Mouse (Mus musculus) layer of hippocampus, adult 8-10 months (tissue): ENCODE results near the gene P2rx4. TPM values are rescaled to one million over a fixed set of nuclear protein-coding genes. Genes with fewer than 3 reads are reported as not detected.

Experiments
- DNase-seq, 2 experiments: peaks; one replicate each; pipeline ENCODE4 v3.0.0; 2022; ENCODE audit warnings: low spot score in 2 of 2
- microRNA-seq, 2 experiments: library from miRNA; unstranded; fragments of <30 nt; microRNA quantifications; one replicate each; pipeline ENCODE4 v1.2.0; 2022
- total RNA-seq, 4 experiments: library from RNA; stranded (reverse); gene quantifications; 2 replicates each; pipeline ENCODE4 v1.2.4; 2022

Gene P2rx4
- total RNA-seq, 4 experiments from 2014 or later, result 16.6 to 28.6 (median 20.2) TPM

DNA sequence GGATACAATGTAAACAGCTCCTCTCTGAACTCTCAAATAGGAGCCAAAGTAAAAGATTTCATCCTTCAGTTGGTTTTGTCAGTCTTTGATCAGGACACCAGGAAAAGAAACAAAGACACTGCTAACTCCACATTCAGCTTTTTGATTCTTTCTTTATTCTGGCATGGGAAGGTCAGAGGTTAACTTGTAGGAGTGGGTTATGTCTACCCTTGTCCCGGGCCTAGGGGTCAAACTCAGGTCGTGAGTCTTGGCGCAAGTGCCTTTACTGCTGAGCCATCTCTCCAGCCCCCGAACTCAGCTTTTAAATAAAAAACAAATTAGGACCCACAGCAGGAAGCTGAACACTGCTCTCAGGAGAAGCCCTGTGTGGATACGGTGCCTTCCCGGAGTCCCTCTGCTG, 48.8 kb downstream of the P2rx4 start:
- no peak for DNase-seq

DNA sequence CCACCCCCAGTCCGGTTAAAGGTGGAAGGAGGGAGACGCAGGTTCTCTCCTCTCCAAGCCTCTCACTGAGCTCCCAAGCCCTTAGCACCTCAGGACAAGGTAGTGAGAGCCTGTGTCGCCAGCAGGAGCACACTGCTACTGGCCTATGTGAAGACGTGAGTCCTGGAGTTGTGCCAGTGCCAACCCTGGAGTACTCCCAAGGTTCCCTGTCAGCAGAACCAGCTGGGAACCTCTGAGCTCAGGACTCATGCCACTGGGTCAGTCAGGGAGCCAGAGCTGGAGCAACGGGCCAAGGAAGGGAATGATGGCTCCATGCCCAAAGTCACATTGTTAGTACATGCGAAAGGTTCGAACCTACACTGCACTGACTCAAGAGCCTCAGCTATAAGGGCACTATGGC, 49.3 kb downstream of the P2rx4 start:
- no peak for DNase-seq

DNA sequence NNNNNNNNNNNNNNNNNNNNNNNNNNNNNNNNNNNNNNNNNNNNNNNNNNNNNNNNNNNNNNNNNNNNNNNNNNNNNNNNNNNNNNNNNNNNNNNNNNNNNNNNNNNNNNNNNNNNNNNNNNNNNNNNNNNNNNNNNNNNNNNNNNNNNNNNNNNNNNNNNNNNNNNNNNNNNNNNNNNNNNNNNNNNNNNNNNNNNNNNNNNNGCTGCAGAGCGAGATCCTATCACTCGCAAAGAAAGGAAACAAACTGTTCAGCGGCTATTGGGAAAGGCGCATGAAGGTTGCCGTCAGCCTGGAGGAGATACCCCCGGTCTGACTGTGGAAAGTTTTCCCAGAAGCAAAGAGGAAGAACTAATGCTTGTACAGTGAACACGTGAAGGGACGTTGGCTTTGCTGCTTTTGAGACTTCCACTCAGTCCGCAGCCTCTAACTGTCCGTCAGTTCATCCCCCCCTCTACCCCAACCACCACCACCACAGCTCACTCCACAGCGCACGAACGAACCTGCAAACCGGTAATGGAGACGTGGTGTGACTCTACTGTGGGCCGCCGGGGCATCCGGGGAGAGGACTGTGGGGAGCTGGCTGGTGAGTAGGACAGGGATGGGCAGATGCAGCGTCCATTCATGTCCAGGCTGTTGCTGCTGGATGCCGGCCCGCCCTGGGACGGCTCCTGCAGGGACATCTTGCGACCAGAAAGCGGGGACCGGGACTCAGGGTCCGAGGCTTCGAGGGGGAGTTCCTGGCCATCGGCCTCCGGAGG, 56.1 kb downstream of the P2rx4 start:
- no peak for DNase-seq

DNA sequence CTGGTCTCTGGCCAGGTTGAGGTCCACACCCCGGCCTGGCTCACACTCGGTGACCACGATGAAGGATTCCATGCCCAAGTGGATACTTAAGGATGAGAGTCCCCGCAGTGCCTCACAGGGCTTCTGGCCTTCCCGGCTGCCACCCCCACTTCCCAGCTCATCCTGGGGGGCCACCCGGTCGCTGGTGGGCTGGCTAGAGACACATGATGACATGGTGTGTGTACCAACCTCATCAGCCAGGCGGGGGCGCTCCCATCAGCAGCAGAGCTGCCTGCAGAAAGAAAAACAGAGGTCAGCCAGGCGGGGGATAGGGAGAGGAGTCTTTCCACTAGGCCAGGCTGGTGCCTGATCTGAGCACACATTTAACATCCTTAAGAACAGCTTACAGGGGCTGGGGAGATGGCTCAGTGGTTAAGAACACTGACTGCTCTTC, 56.7 kb downstream of the P2rx4 start:
- DNase-seq, result no peak

DNA sequence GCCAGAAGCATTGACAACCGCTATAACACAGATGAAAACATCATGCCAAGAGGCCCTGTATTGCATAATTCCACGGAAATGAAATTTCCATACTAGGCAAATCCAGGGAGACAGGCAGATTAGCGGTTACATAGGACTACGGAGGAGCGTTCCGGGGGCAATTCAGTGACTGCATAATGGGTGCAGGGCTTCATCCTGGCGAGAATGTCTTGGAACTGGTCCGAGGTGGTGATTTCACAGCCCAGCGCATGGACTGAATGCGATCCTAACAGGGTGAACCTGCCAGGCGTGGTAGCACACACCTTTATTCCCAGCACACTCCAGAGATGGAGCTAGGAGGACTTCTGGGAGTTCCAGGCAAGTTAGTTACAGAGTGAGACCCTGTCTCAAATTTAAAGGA, 59.9 kb downstream of the P2rx4 start:
- no peak for DNase-seq

DNA sequence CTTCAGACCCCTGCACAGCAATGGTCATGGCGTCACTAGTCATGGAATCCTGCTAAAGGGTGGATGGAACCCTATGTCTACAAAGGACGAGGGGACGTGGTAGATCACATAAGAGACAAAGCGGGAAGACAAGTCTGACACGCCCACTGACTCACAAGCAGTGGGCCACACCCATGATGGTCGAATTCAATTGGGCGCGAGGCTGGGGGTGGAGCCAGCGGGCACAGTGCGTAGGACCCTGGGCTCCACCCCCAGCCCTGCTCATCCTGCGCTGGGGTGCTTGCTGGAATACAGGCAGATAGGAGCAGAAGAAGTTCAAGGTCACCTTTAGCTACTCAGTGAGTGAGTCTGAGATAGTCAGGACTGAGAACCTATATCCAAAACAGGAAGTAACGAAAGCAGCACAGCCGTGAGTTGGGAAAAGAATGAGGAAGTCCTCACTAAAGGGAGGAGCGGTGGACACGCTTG, 61.8 kb downstream of the P2rx4 start:
- DNase-seq, result no peak

DNA sequence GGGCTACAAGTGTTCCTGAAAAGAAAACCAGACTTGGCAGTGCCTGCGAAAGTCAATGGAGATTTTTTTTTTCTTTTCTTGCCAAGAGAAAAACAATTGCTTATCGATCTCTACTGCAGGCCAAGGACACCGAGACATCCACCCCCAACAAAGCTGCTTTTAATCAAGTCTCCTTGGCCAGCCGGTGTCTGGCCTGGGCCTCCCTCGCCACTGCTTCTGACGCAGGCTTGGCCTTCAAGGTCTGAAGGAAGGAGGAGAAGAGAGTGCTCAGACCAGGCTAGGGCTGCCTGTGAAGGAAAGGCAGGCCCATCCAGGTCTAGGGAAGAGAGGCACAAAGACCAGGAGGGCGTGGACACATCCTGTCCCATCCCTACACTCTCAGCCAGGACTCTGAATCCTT, 63.0 kb downstream of the P2rx4 start:
- DNase-seq, result no peak

DNA sequence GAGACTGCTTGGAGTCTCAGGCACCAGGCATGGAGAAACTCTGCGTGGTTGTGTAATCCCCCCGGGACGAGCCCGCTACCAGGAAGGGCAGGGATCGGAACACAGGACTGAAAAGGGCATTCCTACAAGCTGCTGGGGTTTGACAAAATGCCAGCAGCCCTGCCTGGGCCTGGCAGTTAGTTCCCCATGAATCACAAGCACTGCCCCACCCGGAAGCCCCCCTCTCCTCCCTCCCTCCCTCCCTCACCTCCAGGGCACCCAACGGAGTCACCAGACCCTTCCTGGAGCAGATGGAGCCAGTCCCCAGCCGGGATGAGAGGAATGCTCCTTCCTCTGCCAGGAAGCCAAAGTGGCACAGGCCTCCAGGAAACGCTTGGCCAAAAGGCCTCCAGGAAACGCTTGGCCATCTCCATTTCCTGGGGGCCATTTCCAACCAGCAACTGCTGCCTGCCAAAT, 63.5 kb downstream of the P2rx4 start:
- no peak for DNase-seq

DNA sequence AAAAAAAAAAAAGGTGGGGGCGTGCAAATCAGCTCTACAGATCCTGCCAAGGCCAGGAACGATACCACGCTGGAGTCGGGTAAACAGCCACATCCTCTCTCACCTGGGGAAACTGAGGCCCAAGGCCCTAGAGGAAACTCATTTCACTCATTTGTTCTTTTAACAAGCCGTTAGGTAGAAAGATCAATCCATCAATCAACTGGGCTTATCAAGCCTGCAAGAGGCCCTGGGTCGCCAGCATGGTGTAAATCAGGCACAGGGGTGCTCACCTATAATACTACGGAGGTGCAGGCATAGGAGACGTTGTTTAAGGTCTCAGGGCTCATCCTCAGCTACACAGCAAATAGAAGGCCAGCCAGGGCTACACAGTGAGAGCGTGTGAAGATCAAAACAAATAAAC, 64.1 kb downstream of the P2rx4 start:
- DNase-seq, result no peak

DNA sequence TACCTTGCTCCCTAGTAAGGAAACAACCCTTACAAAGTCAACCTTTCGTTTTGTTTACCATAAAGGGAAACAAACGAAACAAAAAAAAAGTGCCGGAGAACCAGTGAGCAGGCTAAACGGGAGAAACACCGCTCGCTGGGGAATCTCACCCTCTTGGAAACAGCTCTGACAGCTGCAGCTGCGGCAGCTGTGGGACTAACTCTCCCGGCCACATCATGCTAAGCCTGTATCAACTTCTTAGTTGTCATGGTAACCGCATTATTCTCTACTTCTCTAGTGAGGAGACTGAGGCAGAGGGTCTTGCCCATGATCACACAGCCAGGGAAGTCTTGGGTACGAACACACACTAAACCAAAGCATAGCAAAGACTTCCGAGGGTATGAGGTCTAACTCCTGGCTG, 66.4 kb downstream of the P2rx4 start:
- no peak for DNase-seq

DNA sequence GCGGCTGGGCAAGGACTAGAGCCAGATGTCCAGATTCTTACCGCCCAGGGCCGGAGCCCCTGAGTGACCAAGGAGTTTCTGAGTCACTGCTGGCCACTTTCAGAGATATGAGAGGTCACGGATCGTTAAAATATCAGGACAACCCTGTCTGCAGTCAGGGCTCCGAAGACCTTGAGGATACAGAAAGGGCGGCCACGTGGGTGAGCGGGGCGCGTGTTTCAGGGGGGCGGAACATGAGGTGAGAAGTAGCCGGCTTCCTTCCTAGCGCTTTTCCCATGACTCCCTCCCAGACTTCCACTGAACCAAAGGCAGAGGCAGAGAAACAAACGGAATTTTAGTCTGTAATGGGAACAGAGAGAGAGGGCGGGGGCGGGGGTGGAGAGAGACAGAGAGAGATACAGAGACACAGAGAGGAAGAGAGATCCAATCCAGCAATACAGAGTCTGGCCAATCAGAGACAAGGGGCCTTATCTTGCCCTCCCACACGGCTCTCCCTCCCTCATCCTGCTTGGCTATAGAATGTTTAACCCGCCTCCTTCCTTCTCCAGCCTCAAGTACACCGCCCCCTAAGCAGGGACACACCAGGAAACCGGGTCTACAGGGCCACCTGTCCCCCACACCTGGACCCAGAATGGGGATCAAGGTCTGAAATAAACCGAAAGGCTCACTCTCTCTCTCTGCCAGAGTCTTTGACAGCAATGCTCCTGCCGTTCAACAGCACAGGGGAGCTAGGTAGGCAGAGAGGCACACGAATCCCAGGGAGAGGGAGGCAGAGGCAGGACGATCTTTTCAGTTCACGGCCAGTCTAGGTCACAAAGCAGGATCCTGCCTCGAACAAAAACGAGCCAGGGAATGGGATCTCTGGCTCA, 67.6 kb downstream of the P2rx4 start:
- no peak for DNase-seq

DNA sequence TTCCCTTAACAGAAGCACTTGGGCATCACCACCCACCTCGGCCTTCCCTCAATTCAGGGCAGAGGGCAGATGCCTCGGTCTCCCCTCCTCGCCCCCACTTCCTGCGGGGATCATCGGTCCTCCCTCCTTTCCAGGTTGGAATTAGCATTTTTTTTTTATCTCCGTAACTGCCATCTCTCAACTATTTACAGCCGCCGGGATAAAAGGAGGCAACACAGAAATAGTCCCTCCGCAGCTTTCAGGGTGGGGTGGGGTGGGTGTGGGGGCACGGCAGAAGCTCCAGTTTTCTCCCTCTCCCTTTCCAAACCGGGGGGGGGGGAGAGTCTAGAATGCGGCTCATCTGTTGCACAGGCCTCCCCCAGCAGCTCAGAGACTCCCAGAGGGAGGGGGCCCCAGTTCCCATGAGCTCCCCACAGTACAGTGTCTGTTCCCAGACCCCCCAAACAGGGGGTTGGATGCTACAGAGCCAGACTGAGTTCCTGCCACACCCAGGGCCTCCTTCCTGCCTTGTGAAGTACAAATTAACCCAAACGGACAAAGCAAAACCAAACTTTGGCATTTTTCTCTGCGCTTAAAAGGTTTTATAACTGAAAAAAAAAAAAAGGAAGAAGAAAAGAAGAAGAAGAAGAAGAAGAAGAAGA, 68.4 kb downstream of the P2rx4 start:
- DNase-seq, result no peak

DNA sequence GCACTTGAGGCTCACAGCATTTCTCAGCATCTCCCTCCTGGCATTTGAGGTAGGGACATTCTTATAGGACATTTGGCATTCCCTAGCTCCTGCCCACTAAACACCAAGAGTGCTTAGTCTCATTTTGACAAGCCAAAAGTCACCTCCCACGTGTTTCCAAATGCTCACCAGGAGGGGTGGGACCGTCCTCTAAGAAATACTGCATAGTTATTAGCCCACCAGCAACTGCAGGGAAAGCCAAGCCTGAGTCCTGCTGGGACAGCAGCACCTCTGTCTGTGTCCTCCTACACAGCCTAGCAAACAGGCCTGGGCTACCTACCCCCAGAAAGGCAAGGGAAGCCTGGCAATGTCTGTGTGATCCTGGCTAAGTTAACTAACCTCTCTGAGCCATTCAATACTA, 70.0 kb downstream of the P2rx4 start:
- no peak for DNase-seq

DNA sequence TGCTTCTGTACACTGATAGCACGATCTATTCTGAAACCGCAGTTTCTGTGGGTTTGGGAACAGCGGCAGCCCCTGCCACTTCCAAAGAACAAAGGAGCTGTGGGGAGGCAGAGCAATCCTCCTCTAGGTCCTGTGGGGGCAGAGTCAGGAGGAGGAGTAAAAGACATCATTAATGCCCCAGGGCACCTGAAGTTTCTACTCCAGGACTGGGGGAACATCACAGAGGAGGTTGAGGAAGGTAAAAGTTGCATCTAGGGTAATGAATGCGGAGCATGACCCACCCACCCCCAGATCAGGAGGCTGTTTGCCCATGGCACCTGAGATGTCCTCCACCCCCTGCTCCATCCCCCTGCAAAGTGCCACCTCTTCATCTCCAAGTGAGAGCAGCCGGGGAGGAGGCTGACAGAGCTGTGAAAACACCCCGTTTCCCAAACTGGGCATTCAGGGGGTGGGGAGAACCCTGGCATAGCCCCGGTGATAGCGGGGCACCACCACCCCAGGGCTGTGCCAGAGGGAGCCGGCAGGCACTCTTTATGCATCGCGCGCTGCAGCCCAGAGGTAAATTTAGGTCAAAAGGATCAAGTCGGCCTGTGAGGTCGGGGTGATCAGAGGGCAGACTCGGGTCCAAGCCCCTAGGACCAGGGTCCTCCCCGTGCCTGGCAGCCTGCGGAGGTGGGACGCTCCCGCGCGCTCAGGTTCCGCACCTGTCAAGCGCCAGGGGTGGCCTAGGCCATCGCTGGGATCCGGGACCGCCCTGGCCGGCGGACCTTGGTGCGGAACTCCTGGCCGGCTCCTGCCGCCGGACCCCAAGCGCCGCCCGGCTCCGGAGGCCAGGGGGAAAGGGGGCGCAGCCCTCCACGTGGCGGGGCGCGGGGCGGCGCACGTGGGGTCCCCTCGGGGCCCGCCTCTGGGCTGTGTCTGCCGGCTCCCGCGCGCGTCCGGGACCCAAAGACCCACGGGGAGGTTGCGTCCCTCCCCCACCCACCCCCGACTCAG, 71.2 kb downstream of the P2rx4 start:
- DNase-seq, result no peak

Small RNA genes lying within 50 kb of the gene (microRNA-seq; reads per million reads assigned to microRNA genes)
- 0.96 to 4.8 reads per million in 2 experiments for gene Mir8115

Other genes starting within 250 kb of the P2rx4 start
- gene Atp2a2, start 205.3 kb upstream of the P2rx4 start, total RNA-seq, result 100 to 1,000 TPM; 558 to 681 (median 612) TPM
- gene Ift81, start 93.0 kb upstream of the P2rx4 start, total RNA-seq, result 10 to 100 TPM; 40.2 to 59.2 (median 48.5) TPM
- 10 to 100 TPM; 10.3 to 16.4 (median 13.1) TPM for gene P2rx7, start 63.6 kb upstream of the P2rx4 start, total RNA-seq
- gene Camkk2, start 71.9 kb downstream of the P2rx4 start, total RNA-seq, result 10 to 100 TPM; 87.3 to 96.2 (median 93.0) TPM
- 100 to 1,000 TPM; 192 to 236 (median 203) TPM for gene Anapc5, start 113.8 kb downstream of the P2rx4 start, total RNA-seq
- gene Rnf34, start 142.5 kb downstream of the P2rx4 start, total RNA-seq, result 10 to 100 TPM; 49.7 to 59.8 (median 56.6) TPM